Mouse (Mus musculus): ENCODE measurements around the gene Ercc6l2.

DNA sequence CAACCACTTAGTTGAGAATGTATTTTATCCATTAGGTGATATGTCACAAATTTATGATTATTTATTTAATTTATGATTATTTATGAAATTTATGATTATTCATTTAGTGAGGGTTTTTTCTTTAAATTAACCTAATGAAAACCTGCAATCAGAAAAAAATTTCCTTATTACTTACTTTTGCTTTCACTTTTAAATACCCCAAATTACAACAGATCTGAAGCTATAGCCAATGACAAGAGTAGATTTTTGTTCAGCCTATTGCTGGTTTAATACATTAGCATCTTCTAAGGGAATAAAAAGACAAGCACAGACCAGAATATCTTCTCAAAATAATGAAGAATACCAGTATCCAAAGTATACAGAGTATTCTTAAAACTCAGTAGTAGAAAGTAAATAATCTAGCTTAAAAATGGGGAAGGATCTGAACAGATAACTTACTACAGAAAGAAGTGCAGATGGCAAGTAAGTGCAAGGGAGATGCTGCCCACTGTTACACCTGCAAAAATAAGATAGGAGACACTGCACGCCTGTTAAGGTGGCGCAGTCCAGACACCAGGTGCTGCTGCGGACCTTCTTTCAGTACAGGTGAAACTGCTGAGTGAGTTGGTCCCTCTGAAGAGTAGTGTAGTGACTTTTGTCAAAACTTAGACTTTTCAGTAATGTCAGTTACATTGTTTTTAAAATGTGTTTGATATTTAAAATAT, 35.4 kb downstream of the Ercc6l2 start:
- TF ChIP-seq CTCF (IDR thresholded peaks at IDR 0.05; ENCODE audit: extremely low read depth, insufficient read depth, insufficient read length, insufficient replicate concordance) (no peak), POLR2A (IDR thresholded peaks at IDR 0.05; ENCODE audit: low read depth, low read length) (no peak)

Measured in spleen, adult 2 months (tissue).